Mouse (Mus musculus): Measurements from ENCODE around the gene Spop. TPM values are rescaled to one million over a fixed set of nuclear protein-coding genes. Genes with fewer than 3 reads are reported as not detected.

Gene Spop
- polyA plus RNA-seq, 1 experiment: 124 TPM

DNA sequence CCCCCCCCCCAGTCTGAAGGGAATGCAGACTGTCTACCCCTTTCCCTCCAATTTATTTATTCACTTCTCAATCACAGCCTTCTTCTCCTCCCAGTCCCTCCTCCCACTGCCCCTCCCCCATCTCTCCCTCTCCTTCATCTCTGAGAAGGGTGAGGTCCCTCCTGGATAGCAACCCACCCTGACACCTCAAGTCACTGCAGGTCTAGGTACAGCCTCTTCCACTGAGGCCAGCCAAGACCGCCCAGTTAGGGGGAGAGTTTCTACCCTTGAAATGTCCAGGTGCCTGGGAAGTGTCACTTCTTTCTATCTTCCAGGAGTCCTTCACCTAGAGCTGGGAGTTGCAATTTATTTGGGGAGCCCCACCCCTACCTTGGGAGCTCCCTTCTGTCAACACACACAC, 98.0 kb downstream of the Spop start:
- Histone ChIP-seq H3K4me1 (ENCODE audit: control insufficient read depth, insufficient read depth, low read length) (peaks cover 16% of the 10 kb centered on the region), H3K27ac (ENCODE audit: insufficient read depth, low read depth, low read length) (no peak overlapping the region), H3K4me3 (ENCODE audit: insufficient read depth, low read length) (no peak overlapping the region)
- TF ChIP-seq CTCF (IDR thresholded peaks at IDR 0.05; ENCODE audit: low read depth, low read length) (no peak), POLR2A (IDR thresholded peaks at IDR 0.05; ENCODE audit: borderline replicate concordance, low read depth, low read length) (no peak)

DNA sequence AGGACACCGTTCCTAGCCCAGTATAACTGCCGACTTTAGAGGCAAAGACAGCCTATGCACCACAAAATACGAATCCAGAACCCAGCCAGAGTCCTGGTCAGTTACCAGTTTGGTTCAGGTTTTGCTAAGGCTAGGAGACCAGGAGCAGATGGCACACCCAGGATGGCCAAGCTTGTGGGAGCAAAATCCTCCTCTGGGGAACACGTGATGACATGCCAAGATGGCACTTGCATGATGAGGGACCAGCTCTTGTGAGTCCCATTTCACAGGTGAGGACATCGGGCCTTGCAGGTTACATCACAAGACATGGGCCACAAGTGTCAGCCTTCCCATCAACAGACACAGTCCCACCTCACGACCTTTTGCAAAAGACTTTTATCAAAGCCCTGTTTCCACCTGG, 98.5 kb downstream of the Spop start:
- TF ChIP-seq CTCF (IDR thresholded peaks at IDR 0.05; ENCODE audit: low read depth, low read length) (no peak), POLR2A (IDR thresholded peaks at IDR 0.05; ENCODE audit: borderline replicate concordance, low read depth, low read length) (no peak)
- H3K27ac ChIP-seq (ENCODE audit: insufficient read depth, low read depth, low read length): no peak overlapping the region

DNA sequence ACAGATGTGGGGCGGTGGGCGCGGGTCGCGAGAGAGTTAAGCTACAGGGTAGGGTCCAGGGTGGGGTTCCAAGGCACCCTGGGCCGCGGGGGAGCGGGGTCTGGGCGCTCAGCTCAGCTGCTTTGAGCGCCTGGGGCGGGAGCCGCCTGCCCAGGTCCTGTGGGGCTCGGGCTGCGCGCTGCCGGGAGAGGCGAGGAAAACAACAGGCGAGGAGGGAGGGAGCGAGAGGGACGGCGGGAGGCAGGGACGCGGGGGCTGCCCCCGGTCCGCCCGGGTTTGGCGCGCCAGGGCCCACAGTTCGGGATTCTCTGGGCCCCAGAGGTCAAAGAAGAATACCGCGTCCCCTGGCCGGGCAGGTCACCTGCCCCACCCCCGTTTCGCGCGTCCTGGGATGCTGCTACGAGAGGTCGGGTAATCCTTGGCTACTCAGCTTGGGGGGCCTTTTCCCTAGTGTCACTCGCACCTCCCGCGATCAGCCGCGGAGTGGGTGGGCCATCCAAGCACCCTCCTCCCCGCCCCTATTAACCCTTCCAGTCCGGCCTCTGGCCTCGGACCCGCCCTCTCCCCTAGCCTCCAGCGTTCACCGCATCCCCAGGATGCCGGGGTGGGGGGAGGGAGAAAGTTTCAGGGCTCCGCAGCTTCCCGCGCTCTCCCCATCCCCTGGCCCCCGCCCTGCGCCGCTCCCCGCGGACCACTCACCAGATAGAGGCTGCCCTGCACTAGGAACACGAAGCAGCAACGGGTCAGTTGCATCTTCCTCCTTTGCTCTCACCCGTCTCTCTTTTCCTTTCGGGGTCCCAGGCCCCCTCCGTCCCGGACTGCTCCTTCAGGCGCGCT, 99.8 kb downstream of the Spop start:
- Histone ChIP-seq H3K27ac (ENCODE audit: insufficient read depth, low read depth, low read length) (no peak overlapping the region), H3K4me3 (ENCODE audit: insufficient read depth, low read length) (peak overlapping the region; percentile 62), H3K4me1 (ENCODE audit: control insufficient read depth, insufficient read depth, low read length) (peaks cover 6% of the 10 kb centered on the region)
- TF ChIP-seq POLR2A (IDR thresholded peaks at IDR 0.05; ENCODE audit: borderline replicate concordance, low read depth, low read length) (no peak), CTCF (IDR thresholded peaks at IDR 0.05; ENCODE audit: low read depth, low read length) (no peak)

More for the DNA sequence above, 98.5 kb downstream of the Spop start:
- H3K4me1 ChIP-seq (ENCODE audit: control insufficient read depth, insufficient read depth, low read length): peaks cover 15% of the 10 kb centered on the region
- no peak overlapping the region for H3K4me3 ChIP-seq (ENCODE audit: insufficient read depth, low read length)

DNA sequence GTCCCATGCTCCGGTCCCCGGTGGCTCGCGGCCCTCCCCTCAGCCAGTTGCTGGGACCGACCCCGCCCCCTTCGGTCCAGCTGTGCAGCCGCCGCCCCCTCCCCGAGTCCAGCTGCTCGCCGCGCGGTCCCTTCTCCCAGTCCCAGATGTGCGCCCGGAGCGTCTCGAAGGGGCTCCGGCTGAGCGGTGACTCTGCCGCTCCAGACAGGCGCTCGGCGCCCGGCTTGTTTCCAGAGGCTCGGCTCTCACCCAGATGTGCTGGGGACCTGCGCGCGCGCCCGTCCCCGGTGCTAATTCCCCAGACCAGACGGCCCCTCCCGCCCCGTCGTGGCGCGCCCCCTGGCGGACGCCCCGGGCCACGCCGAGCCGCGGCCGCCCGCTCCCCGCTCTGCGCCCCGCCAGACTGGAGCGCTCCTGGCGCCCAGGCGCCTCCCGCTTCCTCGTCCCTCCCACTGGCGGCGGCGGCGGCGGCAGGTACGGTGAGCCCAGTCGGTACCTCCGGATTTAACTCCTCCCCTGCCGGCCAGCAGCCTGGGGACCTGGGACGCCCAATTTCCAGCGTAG, 100.5 kb downstream of the Spop start, which contains the start of gene Nxph3:
Nxph3 (minus strand) TSS at position 273 of the 564 bp plus-strand sequence.
- H3K4me3 ChIP-seq (ENCODE audit: insufficient read depth, low read length): peak within 1 kb of the TSS; percentile 62
- H3K27ac ChIP-seq (ENCODE audit: insufficient read depth, low read depth, low read length): no peak within 1 kb of the TSS
- no peak for TF ChIP-seq POLR2A (IDR thresholded peaks at IDR 0.05; ENCODE audit: borderline replicate concordance, low read depth, low read length)
- TF ChIP-seq CTCF (IDR thresholded peaks at IDR 0.05; ENCODE audit: low read depth, low read length): no peak

DNA sequence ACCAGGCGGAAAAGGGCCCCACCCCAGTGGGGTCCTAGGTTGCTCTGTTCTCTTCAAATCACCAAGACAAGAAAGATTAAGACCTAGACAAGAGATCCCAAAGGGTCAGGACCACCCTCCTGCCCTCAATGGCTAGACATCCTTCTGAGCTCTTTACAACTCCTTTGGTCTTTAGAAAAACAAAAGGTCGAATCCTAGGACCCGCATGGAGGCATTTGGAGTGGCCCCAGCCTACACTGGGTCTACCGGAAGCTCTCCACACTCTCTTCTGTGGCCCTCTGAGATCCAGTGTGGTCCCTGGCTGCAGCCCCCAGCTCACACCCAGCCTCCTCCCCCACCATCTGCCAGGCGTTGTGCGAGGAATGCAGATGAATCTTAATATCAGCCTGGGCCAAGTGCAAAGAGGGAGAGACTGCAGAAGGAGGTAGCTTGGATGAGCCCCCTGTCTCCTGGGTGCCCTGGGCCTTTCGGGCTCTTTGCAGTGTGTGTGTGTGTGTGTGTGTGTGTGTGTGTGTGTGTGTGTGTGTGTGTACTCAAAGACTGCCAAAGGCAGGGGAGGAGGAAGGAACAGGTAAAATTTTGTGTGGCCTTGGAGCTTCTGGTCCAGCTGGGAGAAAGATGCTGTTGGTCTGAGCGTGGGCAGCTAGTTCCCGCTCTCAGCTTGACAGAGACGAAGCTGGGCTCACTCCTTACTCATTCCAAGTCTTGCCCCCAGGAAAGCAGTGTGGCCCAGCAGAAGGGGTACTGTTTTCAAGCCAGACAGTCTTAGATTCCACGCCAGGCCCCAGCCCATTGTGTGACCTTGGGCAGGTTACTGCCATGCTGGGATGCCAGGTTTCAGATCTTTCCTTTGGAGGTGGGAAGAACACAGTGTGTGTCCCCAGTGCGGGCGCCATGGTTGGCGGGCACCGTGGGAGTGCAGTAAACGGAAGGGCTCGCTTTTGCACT, 101.8 kb downstream of the Spop start:
- H3K27ac ChIP-seq (ENCODE audit: insufficient read depth, low read depth, low read length): no peak overlapping the region
- peaks cover 2% of the 10 kb centered on the region; the same call in 1 of the 2 replicates for H3K4me1 ChIP-seq (ENCODE audit: control insufficient read depth, insufficient read depth, low read length)
- H3K4me3 ChIP-seq (ENCODE audit: insufficient read depth, low read length): no peak overlapping the region
- TF ChIP-seq POLR2A (IDR thresholded peaks at IDR 0.05; ENCODE audit: borderline replicate concordance, low read depth, low read length) (no peak), CTCF (IDR thresholded peaks at IDR 0.05; ENCODE audit: low read depth, low read length) (no peak)

More for the DNA sequence above, 100.5 kb downstream of the Spop start, which contains the start of gene Nxph3:
- no peaks in the 10 kb centered on the region for H3K4me1 ChIP-seq (ENCODE audit: control insufficient read depth, insufficient read depth, low read length)

DNA sequence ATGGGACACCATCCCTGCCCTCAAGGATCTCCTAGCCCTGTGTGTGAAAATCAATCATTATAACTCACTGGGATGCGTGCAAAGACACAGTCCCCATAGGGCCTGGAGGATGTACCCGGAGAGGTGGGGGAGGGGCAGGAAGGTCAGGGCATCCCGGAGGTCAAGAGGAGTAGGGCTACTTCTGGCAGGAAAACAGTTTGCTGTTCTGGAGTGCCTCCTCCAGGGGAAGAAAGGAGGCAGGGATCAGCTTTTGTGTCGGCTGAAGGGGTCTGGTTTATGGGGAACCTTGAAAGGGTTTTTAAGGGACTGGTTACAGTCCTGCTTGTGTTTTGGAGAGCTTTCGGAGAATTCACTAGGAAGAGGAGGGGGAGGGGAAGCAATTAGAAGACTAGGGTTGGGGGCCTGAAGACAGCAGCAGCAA, 102.6 kb downstream of the Spop start:
- H3K4me1 ChIP-seq (ENCODE audit: control insufficient read depth, insufficient read depth, low read length): peaks cover 2% of the 10 kb centered on the region; the same call in 1 of the 2 replicates
- no peak overlapping the region for H3K27ac ChIP-seq (ENCODE audit: insufficient read depth, low read depth, low read length)
- TF ChIP-seq CTCF (IDR thresholded peaks at IDR 0.05; ENCODE audit: low read depth, low read length) (no peak), POLR2A (IDR thresholded peaks at IDR 0.05; ENCODE audit: borderline replicate concordance, low read depth, low read length) (no peak)
- no peak overlapping the region for H3K4me3 ChIP-seq (ENCODE audit: insufficient read depth, low read length)

DNA sequence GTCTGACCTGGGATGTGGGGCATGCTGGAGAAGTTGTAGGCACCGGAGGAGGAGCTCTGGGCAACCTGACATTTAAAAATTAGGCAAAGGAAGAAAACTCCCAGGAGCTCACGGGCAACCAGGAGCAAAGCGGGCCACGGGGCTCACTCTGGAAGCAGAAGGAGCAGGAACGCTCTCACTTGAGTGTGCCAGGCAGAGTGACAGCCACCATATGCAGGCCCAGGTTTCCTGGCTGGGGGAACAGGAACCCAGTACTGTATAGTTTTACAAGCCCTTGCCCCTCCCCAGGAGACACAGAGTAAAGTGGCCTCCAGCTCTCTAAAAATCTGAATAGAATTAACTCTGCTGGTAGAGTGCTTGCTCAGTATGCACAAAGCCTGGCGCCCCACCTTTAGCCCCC, 103.3 kb downstream of the Spop start:
- TF ChIP-seq CTCF (IDR thresholded peaks at IDR 0.05; ENCODE audit: low read depth, low read length): no peak
- no peak for TF ChIP-seq POLR2A (IDR thresholded peaks at IDR 0.05; ENCODE audit: borderline replicate concordance, low read depth, low read length)
- Histone ChIP-seq H3K4me1 (ENCODE audit: control insufficient read depth, insufficient read depth, low read length) (peaks cover 2% of the 10 kb centered on the region; the same call in 1 of the 2 replicates), H3K4me3 (ENCODE audit: insufficient read depth, low read length) (no peak overlapping the region), H3K27ac (ENCODE audit: insufficient read depth, low read depth, low read length) (no peak overlapping the region)

DNA sequence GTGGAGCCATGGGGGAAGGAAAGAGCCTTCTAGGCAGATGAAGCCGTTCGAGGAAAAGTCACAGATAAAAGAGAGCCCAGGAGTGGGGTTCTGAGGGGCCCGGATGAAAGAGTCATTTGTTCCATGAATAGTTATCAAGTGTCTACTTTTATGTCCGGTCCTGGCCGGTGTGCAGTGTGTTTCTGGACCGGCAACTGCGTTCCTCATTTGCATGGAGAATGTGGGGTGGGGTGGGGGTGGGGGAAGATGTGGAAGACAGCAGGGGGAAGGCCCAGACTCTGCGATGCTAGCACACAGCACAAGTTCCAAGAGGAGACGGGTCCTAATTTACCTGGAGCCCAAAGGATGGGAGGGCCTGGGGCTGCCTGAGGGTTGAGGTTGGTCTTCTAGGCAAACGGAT, 105.4 kb downstream of the Spop start:
- Histone ChIP-seq H3K4me3 (ENCODE audit: insufficient read depth, low read length) (no peak overlapping the region), H3K27ac (ENCODE audit: insufficient read depth, low read depth, low read length) (no peak overlapping the region), H3K4me1 (ENCODE audit: control insufficient read depth, insufficient read depth, low read length) (peaks cover 2% of the 10 kb centered on the region; the same call in 1 of the 2 replicates)
- no peak for TF ChIP-seq CTCF (IDR thresholded peaks at IDR 0.05; ENCODE audit: low read depth, low read length)
- TF ChIP-seq POLR2A (IDR thresholded peaks at IDR 0.05; ENCODE audit: borderline replicate concordance, low read depth, low read length): no peak

DNA sequence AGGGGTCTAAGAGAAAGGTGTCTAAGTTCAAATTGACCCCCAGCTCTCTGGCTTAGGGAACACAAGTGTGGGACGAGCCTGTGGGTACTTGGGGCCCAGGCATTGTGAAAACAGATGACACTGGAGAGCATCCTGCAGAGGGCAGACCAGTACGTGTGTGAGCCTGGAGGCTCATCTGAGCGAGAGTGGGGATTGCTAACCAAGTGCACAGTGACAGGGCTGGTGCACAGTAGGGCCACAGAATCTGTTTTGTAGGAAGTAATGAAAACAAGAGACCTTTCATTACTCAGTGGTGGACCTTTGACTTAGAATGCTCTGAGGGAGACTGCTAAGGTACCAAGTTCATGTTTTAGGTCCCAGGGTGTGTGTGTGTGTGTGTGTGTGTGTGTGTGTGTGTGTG, 106.1 kb downstream of the Spop start:
- no peak overlapping the region for H3K4me3 ChIP-seq (ENCODE audit: insufficient read depth, low read length)
- peaks cover 2% of the 10 kb centered on the region; the same call in 1 of the 2 replicates for H3K4me1 ChIP-seq (ENCODE audit: control insufficient read depth, insufficient read depth, low read length)
- TF ChIP-seq CTCF (IDR thresholded peaks at IDR 0.05; ENCODE audit: low read depth, low read length) (no peak), POLR2A (IDR thresholded peaks at IDR 0.05; ENCODE audit: borderline replicate concordance, low read depth, low read length) (no peak)
- H3K27ac ChIP-seq (ENCODE audit: insufficient read depth, low read depth, low read length): no peak overlapping the region

Data from bone marrow macrophage, adult 2 months (primary cell).